Mouse (Mus musculus): ENCODE data around the gene Ckb. TPM values are rescaled to one million over a fixed set of nuclear protein-coding genes. Genes with fewer than 3 reads are reported as not detected.

Ckb gene
- polyA plus RNA-seq, 1 experiment from 2014 or later = 1,830 TPM

Other genes starting within 250 kb of the Ckb start
- 0.49 and 1.6 TPM in 2 replicates for gene Tnfaip2, start 229.9 kb downstream of the Ckb start, polyA plus RNA-seq (2015; fragmentation: Nextera tagmentation; extraction: Ambion mirVana)
- 3.1 and 3.4 TPM in 2 replicates for gene Gm266, start 186.5 kb downstream of the Ckb start, polyA plus RNA-seq (2015; fragmentation: Nextera tagmentation; extraction: Ambion mirVana)
- 490 and 510 TPM in 2 replicates for gene Eif5, start 134.3 kb downstream of the Ckb start, polyA plus RNA-seq (2015; fragmentation: Nextera tagmentation; extraction: Ambion mirVana)
- 52.2 and 52.3 TPM in 2 replicates for gene Mark3, start 97.8 kb downstream of the Ckb start, polyA plus RNA-seq (2015; fragmentation: Nextera tagmentation; extraction: Ambion mirVana)
- 11.5 and 12.0 TPM in 2 replicates for gene Trmt61a, start 5.8 kb upstream of the Ckb start, polyA plus RNA-seq (2015; fragmentation: Nextera tagmentation; extraction: Ambion mirVana)
- 65.1 and 67.8 TPM in 2 replicates for gene Bag5, start 40.9 kb upstream of the Ckb start, polyA plus RNA-seq (2015; fragmentation: Nextera tagmentation; extraction: Ambion mirVana)
- 50.7 and 52.9 TPM in 2 replicates for gene Apopt1, start 40.9 kb upstream of the Ckb start, polyA plus RNA-seq (2015; fragmentation: Nextera tagmentation; extraction: Ambion mirVana)
- gene Klc1, start 86.5 kb upstream of the Ckb start, polyA plus RNA-seq (2015; fragmentation: Nextera tagmentation; extraction: Ambion mirVana) = 578 and 629 TPM in 2 replicates
- gene Xrcc3, start 141.5 kb upstream of the Ckb start, polyA plus RNA-seq (2015; fragmentation: Nextera tagmentation; extraction: Ambion mirVana) = 3.7 TPM in 2 replicates
- 43.8 and 46.4 TPM in 2 replicates for gene Zfyve21, start 141.8 kb upstream of the Ckb start, polyA plus RNA-seq (2015; fragmentation: Nextera tagmentation; extraction: Ambion mirVana)
- 34.4 and 37.9 TPM in 2 replicates for gene Ppp1r13b, start 235.8 kb upstream of the Ckb start, polyA plus RNA-seq (2015; fragmentation: Nextera tagmentation; extraction: Ambion mirVana)